Mouse (Mus musculus) ES-E14 (cell line): ENCODE measurements around the gene Rin2. TPM values are rescaled to one million over a fixed set of nuclear protein-coding genes. Genes with fewer than 3 reads are reported as not detected.

ENCODE experiments used
- DNase-seq: peaks from one replicate; pipeline ENCODE4 v3.0.0-alpha.2; 2013; ENCODE audit warnings: low read depth, low spot score
- H3K27ac ChIP-seq: 2 replicates; pipeline ENCODE4 v1.5.1; 2012; ENCODE audit warnings: low read depth, mild to moderate bottlenecking, low read length, moderate library complexity, mixed read lengths; ENCODE audit not compliant: poor library complexity, insufficient read depth, severe bottlenecking
- H3K36me3 ChIP-seq: 2 replicates; pipeline ENCODE4 v1.6.1; 2012; ENCODE audit warnings: mild to moderate bottlenecking, low read length, moderate library complexity, mixed read lengths; ENCODE audit not compliant: control insufficient read depth, poor library complexity, insufficient read depth, severe bottlenecking
- H3K4me1 ChIP-seq, 2 experiments: fragments of 150-350 bp in 1 of 2; sonication (generic) in 1 of 2; 2 replicates each; pipeline ENCODE4 v1.6.1; 2012; ENCODE audit warnings: low read length in 2 of 2, mild to moderate bottlenecking in 1 of 2, mixed read lengths in 1 of 2; ENCODE audit not compliant: control insufficient read depth in 2 of 2, insufficient read depth in 2 of 2, poor library complexity in 1 of 2
- H3K4me3 ChIP-seq, 2 experiments: fragments of 150-350 bp in 1 of 2; sonication (generic) in 1 of 2; 2 replicates each; pipeline ENCODE4 v1.5.1; 2012; ENCODE audit warnings: low read length in 2 of 2, low read depth in 1 of 2, mild to moderate bottlenecking in 1 of 2, mixed read lengths in 1 of 2; ENCODE audit not compliant: insufficient read depth in 1 of 2, poor library complexity in 1 of 2, severe bottlenecking in 1 of 2
- H3K9ac ChIP-seq: 2 replicates; pipeline ENCODE4 v1.6.1; 2012; ENCODE audit warnings: low read depth, mild to moderate bottlenecking, low read length, mixed read lengths; ENCODE audit not compliant: poor library complexity, insufficient read depth, severe bottlenecking
- H3K9me3 ChIP-seq: fragments of 150-350 bp; sonication (generic); 2 replicates; pipeline ENCODE4 v1.6.1; 2012; ENCODE audit warnings: low read depth, mild to moderate bottlenecking, low read length; ENCODE audit not compliant: control insufficient read depth, insufficient read depth
- CHD2 ChIP-seq: IDR thresholded peaks from 2 replicates; pipeline ENCODE4 v1.6.1; 2014; ENCODE audit warnings: mild to moderate bottlenecking, low read depth, low read length, inconsistent platforms
- HCFC1 ChIP-seq: IDR thresholded peaks from 2 replicates; pipeline ENCODE4 v1.6.1; 2012; ENCODE audit warnings: low read length, inconsistent platforms, borderline replicate concordance; ENCODE audit not compliant: insufficient read depth
- MAFK ChIP-seq: IDR thresholded peaks from 2 replicates; pipeline ENCODE4 v1.6.1; 2014; ENCODE audit warnings: mild to moderate bottlenecking, low read depth, low read length, inconsistent platforms; ENCODE audit not compliant: insufficient read depth
- ZC3H11A ChIP-seq: IDR thresholded peaks from 2 replicates; pipeline ENCODE4 v1.6.1; 2012; ENCODE audit warnings: low read depth, mild to moderate bottlenecking, inconsistent platforms, low read length, borderline replicate concordance
- ZNF384 ChIP-seq: IDR thresholded peaks from 2 replicates; pipeline ENCODE4 v1.6.1; 2012; ENCODE audit warnings: low read depth, low read length, inconsistent platforms
- in situ Hi-C, 2 experiments: fragments of 600-800 bp; cut with MboI; formaldehyde crosslinking; loops; one replicate each; pipeline ENCODE4 v1.15.1; 2025; ENCODE audit warnings: low sequenced_read_pairs in 2 of 2, inconsistent platforms in 1 of 2; ENCODE audit not compliant: unreplicated experiment in 2 of 2
- total RNA-seq: library from RNA; depleted of rRNA; stranded (reverse); fragments of 300-350 nt; gene quantifications from 2 replicates; pipeline ENCODE4 v1.2.3, GENCODE M21; 2012

The Rin2 gene
- total RNA-seq, 1 experiment = 3.7 TPM

- in situ Hi-C loops = no loop called here
- Histone ChIP-seq H3K9ac (no peak overlapping the region), H3K4me1 (no peaks in the 10 kb centered on the region), H3K27ac (no peak overlapping the region), H3K9me3 (no peaks in the 10 kb centered on the region), H3K4me3 (no peak overlapping the region), H3K36me3 (no peaks in the 10 kb centered on the region)
- no peak for DNase-seq
- TF ChIP-seq HCFC1 (no peak), ZNF384 (no peak), MAFK (no peak), CHD2 (no peak), ZC3H11A (no peak)
These were observed 55.9 kb downstream of the Rin2 start for GRCm38 (mm10) chr2:145730905-145731304.

GRCm38 (mm10) chr2:145735079-145735478 is 60.1 kb downstream of the Rin2 start:
- no peak for DNase-seq
- Histone ChIP-seq H3K4me3 (no peak overlapping the region), H3K27ac (no peak overlapping the region), H3K9me3 (no peaks in the 10 kb centered on the region), H3K4me1 (no peaks in the 10 kb centered on the region), H3K36me3 (no peaks in the 10 kb centered on the region), H3K9ac (no peak overlapping the region)
- in situ Hi-C loops = no loop called here
- TF ChIP-seq ZNF384 = no peak
- TF ChIP-seq CHD2 = no peak
- no peak for TF ChIP-seq ZC3H11A
- no peak for TF ChIP-seq MAFK
- TF ChIP-seq HCFC1 = no peak

GRCm38 (mm10) chr2:145736543-145736942 is 61.5 kb downstream of the Rin2 start:
- TF ChIP-seq ZNF384 (no peak), MAFK (no peak)
- in situ Hi-C loops = no loop called here
- H3K4me3 ChIP-seq = no peak overlapping the region
- no peak overlapping the region for H3K9ac ChIP-seq
- H3K27ac ChIP-seq = no peak overlapping the region
- no peak for DNase-seq
- no peaks in the 10 kb centered on the region for H3K9me3 ChIP-seq
- H3K4me1 ChIP-seq = no peaks in the 10 kb centered on the region
- no peaks in the 10 kb centered on the region for H3K36me3 ChIP-seq

DNA sequence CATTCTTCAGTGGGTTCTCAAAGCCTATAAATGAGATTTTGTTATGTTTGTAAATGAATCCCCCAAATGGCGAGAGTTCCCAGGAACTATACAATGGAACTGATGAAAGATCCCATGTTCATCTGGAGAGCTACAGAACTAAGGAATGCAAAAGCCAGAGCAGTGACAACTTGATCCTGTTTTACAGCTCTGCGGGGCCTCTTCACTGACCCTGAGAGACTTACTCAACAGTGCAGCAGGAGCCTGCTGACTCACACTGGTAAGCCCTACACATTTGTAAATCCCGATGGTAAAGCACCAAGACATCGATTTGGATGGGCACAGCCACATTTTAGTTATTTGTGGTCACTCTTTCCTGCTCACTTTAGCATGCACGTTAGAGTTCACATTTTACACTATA is 62.2 kb downstream of the Rin2 start:
- in situ Hi-C loops = no loop called here
- Histone ChIP-seq H3K4me3 (no peak overlapping the region), H3K4me1 (no peaks in the 10 kb centered on the region), H3K27ac (no peak overlapping the region), H3K9me3 (no peaks in the 10 kb centered on the region), H3K9ac (no peak overlapping the region), H3K36me3 (no peaks in the 10 kb centered on the region)
- TF ChIP-seq HCFC1 (no peak), MAFK (no peak), ZNF384 (no peak), CHD2 (no peak), ZC3H11A (no peak)
- DNase-seq = no peak

DNA sequence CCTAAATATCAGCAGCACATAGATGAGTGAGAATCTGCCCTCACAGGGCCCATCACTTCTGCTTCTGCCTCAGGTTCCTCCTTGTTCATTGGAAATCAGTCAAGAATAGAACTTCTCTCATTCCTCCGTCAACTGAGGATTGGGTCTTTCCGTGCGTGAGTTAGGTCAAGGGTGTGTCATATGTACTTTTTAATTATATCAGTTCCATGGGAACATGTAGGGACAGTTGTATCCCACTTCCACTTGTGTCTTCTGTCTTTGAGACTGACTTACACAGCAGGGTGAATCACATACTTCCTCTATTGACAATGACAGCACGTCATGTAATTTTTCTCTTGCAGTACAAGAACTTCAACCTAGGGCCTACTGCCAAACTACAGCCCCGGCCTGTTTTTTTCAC is 65.7 kb downstream of the Rin2 start:
- no peaks in the 10 kb centered on the region for H3K36me3 ChIP-seq
- in situ Hi-C loops = no loop called here
- H3K9me3 ChIP-seq = no peaks in the 10 kb centered on the region
- H3K4me1 ChIP-seq = no peaks in the 10 kb centered on the region; a peak in 1 of 4 replicates
- no peak overlapping the region for H3K27ac ChIP-seq
- no peak overlapping the region for H3K9ac ChIP-seq
- DNase-seq = no peak
- TF ChIP-seq ZC3H11A (no peak), CHD2 (no peak), MAFK (no peak), ZNF384 (no peak), HCFC1 (no peak)
- H3K4me3 ChIP-seq = no peak overlapping the region
